Mouse (Mus musculus) right cerebral cortex, postnatal 25 days (tissue): ENCODE measurements around the gene Ehbp1.

Experiments used
- DNase-seq: peaks from one replicate; pipeline ENCODE4 v3.0.0; 2022

Gene Ehbp1

DNA sequence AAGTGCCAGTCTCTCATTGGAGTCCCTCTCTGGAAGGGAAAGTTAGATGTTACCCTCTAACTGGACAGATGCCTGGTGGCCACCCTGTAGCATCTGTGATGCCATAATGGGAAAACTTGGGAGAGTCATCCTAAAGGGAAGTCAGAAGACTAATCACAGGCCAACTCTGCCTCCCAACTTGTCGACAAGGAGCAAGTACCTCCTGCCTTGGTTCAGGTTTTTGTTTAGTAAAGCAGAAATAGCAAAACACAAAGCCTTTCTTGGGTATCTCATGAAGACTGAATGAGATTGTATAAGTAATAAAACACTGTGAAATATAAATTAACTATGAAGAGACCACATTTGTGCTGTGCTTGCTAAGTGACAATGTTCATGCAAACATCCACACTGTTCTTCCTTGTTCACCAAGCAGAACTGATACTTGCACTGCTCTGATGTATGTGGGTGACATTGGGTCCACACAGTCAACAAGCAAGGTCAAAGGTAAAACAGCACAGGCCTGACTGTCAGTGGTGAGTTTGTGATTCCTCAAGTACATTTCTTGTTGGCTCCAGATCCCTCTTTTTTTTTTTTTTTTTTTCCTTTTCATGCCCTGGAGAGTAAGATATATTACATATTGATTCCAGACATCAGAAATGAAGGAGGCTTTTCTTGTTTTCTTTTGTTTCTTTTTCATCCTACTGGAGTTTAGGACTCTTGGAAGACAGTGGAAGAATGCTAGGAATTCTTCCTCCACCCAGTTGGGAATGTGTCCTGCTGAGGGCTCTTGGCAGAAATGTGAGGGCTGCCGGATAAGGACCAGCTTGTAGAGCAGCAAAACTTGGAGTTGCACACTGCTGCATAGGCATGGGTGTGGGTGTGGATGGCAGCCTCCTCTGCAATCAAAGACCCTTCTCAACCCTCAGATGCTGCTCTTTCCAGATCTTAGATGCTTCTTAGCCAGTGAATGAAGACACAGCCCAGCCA is at the start of gene Ehbp1:
Gene Ehbp1 (minus strand): TSS at position 51 of the 966 bp plus-strand sequence.
- DNase-seq: no peak

DNA sequence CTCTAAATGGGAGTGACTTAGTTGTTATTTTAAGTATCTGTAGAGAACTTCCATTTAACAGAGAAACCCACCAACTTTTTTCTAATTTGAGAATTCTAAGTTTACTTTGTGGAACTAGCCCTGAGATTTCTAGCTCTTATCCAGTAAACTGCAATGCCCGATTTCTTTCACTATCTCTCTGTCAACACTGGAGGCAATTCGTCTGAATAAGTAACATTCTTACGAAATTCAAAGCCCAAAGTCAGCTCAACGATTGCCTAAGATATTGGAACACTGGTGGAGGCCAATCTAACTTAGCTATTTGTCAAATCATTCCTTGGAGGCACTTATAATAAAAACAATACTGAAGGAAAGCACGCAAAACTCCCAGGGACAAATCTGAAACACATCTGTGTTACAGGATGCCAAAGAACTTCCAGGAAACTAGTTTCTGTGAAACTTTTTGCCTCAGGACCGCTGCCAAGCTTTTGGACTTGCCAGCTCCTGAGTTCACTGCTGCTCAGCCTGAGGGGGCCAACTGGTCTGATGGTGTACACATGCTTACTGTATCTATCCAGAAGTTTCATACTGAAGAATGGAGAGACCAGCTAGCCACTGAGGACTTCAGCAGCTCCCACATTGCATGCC is 45.5 kb upstream of the Ehbp1 start:
- DNase-seq: no peak

DNA sequence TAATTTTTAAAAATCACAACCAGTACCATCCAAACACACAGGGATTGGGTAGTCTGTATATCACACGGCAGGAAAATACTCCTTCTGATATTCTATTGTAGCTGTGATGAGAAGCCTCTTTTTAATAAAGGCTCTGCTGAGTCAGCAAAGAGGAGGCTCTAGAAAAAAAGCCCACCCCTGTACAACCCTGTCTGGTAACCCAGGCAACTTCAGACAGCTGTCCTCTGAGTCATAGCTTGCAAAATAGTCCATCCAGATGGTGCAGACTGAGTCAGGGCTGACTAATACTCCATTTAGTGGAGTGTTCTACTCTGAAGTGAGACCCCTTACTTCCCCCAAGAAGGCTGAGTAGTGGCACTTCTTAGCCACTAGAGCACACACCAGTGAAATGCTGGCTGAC is 41.4 kb upstream of the Ehbp1 start:
- no peak for DNase-seq

DNA sequence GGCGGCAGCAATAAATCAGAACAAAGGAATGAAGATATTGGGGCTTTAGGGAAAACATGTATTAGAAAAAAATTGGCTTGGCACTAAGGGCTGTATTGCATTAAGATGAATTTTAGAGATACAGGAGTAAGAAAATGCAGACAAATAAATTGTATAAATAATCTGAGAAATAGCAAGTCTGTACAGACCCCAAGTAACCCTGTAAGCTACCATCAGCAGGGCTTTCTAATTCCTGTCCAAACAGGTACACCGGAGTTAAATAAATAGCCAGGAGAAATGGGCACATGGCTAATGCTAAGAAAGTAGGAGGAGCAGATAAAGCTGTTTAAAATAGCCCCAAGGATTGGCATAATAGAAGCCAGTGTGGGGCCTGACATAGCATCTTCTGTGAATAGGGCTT is 32.7 kb upstream of the Ehbp1 start:
- DNase-seq: no peak

DNA sequence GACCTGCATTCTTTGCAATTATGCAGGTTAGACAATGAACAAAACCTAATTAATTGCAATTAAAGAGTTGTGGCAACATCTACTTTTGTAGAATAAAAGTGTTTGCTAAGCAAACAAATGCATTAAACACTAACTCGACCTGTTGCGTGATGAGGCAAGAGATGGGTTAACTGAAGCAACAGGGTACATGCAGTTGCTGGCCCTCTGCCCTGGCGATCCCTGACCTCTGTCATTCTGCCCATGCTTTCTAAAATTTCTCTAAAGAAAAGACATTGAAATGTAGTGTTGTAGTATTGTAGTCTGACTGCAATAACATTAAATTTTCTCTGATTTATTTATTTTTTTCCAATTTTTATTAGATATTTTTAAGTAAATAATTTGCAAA is 31.2 kb upstream of the Ehbp1 start:
- DNase-seq: no peak

DNA sequence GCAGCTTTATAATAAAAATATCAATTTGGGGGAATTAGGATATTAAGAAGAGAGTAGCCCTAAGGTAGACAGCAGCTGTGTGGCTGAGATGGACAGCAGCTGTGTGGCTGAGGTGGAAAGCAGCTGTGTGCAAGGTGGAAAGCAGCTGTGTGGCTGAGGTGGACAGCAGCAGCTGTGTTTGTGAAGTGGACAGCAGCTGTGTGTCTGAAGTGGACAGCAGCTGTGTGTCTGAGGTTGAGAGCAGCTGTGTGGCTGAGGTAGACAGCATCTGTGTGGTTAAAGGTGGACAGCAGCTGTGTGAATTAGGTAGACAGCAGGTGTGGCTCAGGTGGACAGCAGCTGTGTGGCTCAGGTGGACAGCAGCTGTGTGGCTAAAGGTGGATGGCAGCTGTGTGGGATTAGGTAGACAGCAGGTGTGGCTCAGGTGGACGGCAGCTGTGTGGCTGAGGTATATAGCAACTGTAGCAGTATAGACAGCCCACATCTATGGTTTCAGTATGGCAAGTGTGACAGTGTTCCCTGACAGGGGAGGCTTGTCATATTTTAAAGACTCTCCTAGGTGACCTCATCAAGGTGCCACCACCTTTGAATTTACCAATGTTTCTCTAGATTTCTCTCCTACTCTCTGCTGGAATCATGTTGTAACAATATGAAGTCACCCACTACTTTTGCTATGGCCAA is 30.7 kb upstream of the Ehbp1 start:
- no peak for DNase-seq

DNA sequence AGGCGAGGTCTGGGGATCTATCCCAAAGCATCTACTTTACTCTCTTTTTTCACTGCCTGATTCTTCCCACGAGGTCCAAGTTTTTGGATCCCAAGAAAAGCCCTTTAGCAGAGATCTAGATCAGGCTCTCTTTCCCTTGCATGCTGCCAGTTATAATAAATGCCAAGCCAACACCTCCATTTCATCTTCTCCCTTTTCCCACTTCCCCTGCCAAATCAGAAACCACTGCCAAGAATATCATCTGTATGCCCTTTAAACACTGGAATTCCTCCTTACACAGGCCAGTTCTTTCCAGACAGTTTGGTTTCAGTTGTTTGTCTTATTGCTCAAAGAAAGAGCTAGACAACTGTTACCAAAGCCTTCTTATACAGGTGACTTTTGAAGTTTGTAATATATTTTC is 27.7 kb upstream of the Ehbp1 start:
- no peak for DNase-seq

DNA sequence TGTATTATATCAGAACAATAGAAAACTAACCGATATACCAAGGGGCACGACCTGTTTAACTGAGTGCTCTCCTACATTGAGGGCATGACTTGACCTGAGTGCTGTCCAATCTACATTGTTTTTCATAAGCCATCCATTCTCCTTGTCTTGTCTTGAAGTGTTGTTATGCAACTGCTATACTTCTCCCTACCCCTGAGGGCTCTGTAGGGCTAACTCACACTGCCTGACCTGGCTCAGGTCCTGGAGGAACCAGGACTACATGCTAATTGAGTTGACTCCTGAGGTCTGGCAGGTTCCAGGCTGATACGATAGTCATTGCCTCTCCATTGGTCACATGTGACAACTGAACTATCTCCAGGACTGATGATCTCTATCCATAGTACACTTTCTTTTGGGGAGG is 26.5 kb upstream of the Ehbp1 start:
- DNase-seq: no peak

DNA sequence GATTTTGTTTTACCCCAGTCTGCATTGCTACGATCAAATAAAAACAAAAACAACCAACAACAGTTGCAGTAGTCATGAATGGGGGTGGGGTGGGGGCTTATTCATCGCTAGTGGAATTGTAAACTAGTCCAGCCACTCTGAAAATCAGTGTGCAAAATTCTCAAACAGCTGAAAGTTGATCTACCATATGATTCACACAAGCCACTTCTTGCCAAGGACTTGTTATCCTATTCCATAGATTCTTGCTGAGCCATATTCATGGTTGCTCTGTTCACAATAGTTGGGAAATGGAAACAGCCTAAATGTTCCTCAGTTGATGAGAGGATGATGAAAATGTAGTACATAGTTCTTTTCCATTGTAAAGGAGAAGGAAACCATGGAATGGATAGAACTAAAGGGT is 24.4 kb upstream of the Ehbp1 start:
- DNase-seq: no peak

DNA sequence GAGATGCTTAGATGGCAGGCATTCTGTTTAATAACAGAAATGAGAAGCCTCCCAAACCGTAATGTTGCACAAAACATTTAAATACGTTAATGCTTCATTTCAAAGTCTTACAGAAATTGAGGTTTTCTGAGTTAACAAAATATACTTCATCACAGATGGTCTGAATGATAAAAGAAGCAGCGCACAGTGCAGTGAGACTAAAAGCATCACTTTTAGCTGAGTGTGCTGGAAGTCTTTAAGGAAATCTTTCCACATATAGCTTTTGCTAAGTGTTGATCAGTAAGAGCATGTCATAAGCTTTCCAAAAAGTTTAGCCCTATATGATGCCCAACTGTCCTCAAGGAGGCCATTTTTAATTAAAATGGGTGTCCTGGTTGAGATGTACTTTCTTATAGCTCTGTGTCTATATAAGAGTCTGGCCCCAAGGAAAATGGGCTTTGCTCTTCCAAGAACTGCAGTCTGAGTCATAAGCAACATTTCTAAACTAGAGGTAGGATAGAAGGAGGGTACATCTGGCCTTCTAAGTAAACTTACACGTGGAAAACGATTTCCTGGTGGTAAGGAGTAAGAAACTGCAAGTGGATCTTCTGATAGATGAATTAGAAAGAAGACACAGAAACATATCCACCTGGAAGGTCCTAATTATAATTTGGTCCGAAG is 12.0 kb upstream of the Ehbp1 start:
- no peak for DNase-seq

DNA sequence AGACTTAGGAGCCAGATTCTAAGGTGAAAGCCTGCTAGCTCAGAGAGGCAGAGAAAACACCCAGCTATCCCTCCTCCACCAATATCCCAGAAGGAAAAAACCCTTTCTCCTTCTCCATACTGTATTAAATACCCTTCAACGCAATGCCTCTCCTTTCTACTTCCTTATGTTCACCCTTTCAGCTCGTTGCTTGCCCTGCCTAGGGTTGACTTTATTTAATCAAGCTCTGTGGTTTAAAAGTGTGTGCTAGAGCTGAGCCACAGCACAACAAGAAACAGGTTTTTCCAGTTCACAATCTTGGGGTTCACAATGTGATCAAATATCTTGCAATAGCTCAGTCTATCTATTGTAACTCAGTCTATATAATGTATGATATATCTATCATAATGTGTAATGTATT is 7.9 kb upstream of the Ehbp1 start:
- no peak for DNase-seq

DNA sequence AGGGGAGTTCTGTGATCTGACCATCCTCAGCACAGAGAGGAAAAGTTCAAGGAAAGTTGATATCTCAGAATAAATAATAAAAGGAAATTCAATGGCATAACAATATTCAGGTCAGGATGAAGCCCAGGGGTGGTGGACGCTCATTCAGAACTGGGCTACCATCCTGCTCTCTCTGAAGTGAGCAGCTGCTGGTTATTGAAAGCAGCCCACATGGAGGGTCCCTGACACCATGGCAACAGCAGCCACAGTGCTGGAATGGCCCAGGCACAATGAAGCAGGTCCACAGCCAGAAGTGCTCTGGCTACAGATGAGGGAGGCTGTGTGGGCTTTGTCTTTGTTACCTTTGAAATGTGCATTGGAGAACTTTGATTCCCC is 6.4 kb upstream of the Ehbp1 start:
- no peak for DNase-seq

DNA sequence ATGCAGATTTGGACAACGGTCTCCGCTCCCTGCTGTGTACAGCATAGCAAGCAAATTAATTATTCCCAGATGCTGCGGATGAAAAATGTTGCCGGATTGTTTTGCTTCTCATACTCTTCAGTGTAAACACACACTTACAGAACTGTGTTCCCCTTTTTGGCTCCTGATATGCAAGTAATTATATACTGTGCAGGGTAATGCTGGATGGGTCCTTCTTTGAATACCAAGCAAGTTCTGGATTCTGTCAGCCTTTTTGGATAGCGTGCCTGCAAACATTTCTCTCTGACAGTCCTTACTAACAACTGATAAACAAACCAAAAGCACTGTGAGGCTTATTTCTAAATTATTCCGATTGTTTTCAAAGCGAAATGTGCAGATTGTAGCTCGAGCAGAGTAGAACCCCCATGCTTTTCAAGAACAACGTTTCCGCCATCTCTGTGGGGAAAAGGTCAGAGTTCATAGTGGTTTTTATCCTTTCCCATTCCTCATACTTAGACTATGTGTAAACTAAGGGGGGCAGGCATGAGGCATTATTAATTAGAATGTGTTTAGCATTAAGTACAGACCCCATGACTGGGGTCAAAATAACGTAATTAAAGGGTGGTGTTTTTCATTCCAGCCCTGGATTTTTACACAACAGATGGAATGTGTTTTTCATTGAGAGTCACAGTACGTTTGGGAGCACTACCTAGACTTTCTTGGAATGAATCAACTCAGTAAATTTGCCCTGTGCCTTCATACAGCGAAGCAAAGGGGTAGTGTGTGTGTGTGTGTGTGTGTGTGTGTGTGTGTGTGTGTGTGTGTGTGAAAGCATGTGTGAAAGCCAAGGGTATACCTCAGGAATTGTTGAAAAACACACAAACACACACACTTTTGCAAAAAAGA is 5.8 kb upstream of the Ehbp1 start:
- no peak for DNase-seq

DNA sequence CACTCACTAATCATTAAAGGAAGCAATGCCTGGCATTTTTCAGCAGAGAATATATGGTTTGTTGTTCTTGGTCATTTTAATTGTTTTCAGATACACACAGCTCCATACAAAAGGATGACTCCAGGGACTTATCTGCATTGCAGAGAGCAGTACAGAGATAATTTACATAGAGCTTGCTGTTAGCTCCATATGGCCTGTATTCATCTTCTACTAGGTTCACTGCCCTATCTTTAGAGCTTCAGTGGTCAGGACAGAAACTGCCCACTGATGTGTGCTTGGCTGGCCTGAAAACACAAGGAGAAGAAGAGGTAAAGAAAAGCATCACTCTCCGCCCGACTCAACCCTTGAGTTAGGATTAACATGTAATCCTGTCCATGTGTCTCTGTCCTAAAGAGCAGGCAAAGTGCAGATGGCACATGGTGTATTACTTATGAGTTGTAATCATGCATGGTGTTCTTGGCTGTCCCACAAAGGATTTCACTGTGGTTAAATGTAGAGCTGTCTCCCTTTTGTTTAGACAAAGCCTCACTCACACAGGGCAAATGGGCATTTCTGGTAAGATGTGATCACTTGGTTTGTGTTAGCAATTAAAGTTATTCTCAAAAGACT is 14.7 kb downstream of the Ehbp1 start:
- DNase-seq: no peak

DNA sequence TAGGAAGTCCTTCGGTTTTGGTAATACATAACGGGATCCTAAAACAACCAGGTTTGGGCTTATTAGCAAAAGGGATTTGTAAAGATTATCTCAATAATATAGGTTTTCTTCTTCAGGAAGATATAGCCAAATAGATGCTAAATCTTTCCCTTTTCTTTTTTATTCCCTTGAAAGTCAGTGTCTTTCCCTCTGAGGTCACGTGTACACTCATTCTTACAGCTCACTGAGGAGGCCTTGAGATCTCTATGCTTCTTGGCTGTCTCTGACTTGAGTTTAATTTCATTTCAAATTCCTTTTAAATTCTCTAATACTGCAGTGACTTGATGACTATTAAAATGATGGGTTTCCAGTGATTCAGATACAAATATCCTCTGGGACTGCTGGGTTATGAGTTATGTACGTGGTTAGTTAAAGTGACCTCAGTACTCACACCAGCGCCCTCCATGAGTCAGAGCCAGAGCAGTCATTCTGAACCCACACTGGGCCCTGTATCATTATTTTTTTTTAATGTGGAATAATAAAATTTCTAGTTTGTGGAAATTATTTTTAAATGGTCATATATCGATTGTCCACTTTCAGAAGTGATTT is 24.2 kb downstream of the Ehbp1 start:
- DNase-seq: no peak

DNA sequence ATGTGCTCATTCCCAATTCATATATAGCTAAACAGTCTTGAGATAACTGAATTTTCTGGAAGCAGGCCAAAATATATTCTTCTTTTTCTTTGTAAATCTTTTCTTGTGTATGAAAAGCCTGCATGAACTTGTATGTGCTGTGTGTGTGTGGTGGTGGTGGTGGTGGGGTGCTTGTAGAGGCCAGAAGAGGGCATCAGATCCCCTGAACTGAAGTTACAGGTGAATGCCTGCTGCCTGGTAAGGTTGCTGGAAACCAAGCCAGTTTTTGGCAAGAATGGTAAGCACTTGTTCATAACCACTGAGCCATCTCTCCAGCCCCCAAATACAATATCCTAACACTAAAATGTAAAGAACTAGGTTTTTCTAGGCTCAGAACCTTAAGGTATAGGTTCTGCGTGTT is 26.3 kb downstream of the Ehbp1 start:
- no peak for DNase-seq

DNA sequence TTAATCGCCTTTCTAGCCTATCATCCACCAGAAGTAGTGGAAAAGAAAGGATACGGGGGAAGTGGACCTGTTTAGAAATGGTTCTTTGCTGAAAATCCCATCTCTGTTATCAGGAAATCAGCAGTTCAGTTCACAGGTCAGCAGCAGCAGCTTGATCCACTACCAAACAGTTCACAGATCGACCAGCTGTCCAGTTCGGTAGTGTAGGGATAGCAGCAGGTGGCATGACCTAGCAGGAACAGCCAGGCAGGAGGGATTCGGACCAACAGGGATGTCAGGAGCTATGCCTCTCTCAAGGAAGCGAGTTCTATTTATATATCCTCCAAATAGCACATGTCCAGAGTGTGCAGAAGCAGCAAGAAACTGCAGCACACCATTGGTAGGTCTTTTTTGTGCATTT is 40.9 kb downstream of the Ehbp1 start:
- no peak for DNase-seq

DNA sequence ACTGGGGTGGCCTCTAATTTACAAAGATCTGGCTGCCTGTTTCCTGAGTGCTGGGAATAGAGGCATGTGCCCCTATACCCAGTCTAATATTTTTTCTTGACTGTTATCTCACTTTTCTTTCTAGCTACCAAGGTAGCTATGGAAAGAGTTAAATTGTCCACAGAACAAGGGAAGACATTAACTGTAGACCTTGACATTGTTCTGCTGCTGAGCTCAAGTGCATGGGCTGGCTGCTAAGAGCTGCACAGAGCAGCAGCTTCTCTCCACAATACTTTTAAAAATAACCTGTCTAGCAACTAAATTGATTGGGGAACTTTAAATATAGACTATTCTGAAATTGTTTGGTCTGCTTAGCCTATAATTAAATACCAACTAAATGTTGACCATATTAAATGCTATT is 52.9 kb downstream of the Ehbp1 start:
- no peak for DNase-seq

DNA sequence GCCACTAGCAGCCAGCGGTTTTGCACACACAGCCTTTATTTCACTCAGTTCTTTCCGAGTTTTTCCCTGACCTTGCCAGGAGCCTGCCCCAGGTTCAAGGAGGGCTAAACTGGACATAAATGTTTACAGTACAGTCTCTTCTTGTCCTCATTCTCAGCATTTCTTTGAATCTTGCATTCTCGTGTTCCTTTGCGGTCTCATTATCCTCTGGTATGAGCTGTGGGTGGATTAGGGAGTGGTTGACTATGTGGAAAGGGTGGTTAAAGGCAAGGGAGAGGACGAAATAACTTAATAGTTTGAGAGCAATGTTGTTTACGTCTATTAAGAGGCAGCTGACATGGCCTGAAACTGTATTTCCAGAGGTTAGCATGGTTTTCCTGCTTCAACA is 54.6 kb downstream of the Ehbp1 start:
- no peak for DNase-seq

DNA sequence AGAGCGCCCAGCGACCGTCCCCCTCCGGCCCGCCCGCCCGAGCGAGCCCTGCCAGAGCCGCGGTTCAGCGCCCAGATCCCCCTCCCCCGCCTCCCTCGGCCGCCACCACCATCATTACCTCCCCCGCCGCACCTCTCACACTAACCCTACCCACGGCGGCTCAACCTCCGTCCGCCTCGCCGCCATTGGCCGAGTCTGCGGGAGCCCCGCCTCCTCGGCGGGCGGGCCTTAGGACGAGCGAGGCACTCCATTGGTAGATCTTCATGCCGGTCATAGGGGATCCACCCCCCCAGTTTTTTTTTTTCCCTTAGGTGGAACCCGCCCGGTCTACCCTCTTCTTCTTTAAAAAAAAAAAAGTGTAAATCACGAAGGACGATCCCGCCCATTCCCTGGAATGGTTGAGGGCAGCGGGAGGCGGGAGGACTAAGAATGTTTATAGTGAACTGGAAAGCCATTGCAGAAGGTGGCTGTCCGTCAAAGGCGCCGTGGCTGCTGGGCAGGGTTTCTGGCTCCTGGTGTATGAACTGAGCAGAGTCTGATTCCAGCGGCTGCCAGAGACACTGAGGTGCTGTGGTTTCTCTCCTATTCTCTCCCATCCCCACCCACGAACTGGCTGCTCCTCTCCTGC is 55.1 kb downstream of the Ehbp1 start:
- peak; percentile 97 for DNase-seq

DNA sequence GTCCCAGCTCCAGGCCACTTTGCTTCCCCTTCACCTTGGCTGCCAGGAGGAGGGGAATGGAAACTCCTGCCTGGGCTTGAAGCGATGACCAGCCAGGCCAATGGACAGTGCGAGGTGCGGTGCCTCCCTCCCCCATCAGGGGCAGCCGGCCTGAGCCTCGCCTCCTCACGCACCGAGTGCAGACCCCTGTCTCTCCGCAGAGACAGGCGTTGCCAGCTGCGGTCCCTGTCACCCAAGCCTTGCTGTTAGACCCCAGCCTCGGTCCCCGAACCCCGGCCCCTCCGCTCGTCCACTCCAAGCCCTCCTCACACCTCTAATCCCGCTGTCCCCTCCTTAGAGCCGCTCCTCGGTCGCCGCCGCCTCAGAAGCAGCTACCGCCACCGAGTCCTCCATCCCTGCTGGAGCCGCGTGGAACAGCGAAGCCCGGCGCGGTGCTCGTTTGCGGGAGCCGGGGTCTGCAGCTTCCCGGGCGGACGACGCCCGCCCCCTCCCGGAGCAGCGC is 55.7 kb downstream of the Ehbp1 start:
- DNase-seq: no peak
